In genomic region chr8:119798170-119798964, GRCm38 (mm10) we compare ENCODE assay signal across 8 mouse cellular contexts. TPM values are rescaled to one million over a fixed set of nuclear protein-coding genes. Genes with fewer than 3 reads are reported as not detected.
DNase-seq lines count a peak whose midpoint lies in the region; ATAC-seq and TF ChIP-seq lines count a peak whose summit lies in the region.

No protein-coding gene starts in this region.

- ATAC-seq in heart, postnatal 0 days (ENCODE audit: insufficient read depth, low read depth) = peak; percentile 71; the same call in 1 of the 2 replicates
- peak; percentile 81 for ATAC-seq in lung, embryonic 14.5 days (ENCODE audit: insufficient read depth)
- ATAC-seq in neural tube, embryonic 15.5 days (ENCODE audit: low FRiP score) = peak; percentile 81

- TF ChIP-seq POLR2A in thymus, adult 2 months (IDR thresholded peaks at IDR 0.05; ENCODE audit: control insufficient read depth, extremely low read depth, insufficient read depth, low read length, poor library complexity) = peak; percentile 42; the same call in 1 of the 2 replicates

- TF ChIP-seq CTCF in heart, postnatal 0 days (IDR thresholded peaks at IDR 0.05; ENCODE audit: low read depth) = no peak
- TF ChIP-seq CTCF in lung, embryonic 14.5 days (IDR thresholded peaks at IDR 0.05; ENCODE audit: low read depth) = no peak
- TF ChIP-seq CTCF in thymus, adult 2 months (IDR thresholded peaks at IDR 0.05; ENCODE audit: borderline replicate concordance, control insufficient read depth, extremely low read depth, insufficient read depth, low read length, poor library complexity) = no peak

- no peaks in the 10 kb centered on the region for H3K27me3 ChIP-seq in embryonic facial prominence, embryonic 10.5 days (replicated peaks; ENCODE audit: low read depth, poor library complexity, severe bottlenecking)
- H3K27me3 ChIP-seq in heart, postnatal 0 days (ENCODE audit: control insufficient read depth, insufficient read depth, low read length) = no peaks in the 10 kb centered on the region
- no peaks in the 10 kb centered on the region for H3K27me3 ChIP-seq in lung, embryonic 14.5 days (ENCODE audit: insufficient read depth, low read length)
- H3K27me3 ChIP-seq in neural tube, embryonic 15.5 days (replicated peaks) = no peaks in the 10 kb centered on the region
- H3K27me3 ChIP-seq in thymus, adult 2 months (ENCODE audit: control insufficient read depth, insufficient read depth, low read length) = no peaks in the 10 kb centered on the region; the same call in 1 of the 2 replicates

- H3K4me1 ChIP-seq in embryonic facial prominence, embryonic 10.5 days = peaks cover 64% of the 10 kb centered on the region
- no peaks in the 10 kb centered on the region for H3K4me1 ChIP-seq in heart, postnatal 0 days (ENCODE audit: control insufficient read depth, insufficient read depth)
- peaks cover 5% of the 10 kb centered on the region for H3K4me1 ChIP-seq in lung, embryonic 14.5 days (ENCODE audit: insufficient read depth)
- H3K4me1 ChIP-seq in neural tube, embryonic 15.5 days = peaks cover 30% of the 10 kb centered on the region
- H3K4me1 ChIP-seq in thymus, adult 2 months (replicated peaks; ENCODE audit: control insufficient read depth, insufficient read depth, low read length) = peaks cover 15% of the 10 kb centered on the region

- H3K4me2 ChIP-seq in heart, postnatal 0 days (ENCODE audit: low read depth, low read length) = peak overlapping the region; percentile 31; the same call in 1 of the 2 replicates
- H3K4me2 ChIP-seq in lung, embryonic 14.5 days = peak overlapping the region; percentile 43
- peak overlapping the region; percentile 46 for H3K4me2 ChIP-seq in neural tube, embryonic 15.5 days

- no peaks in the 10 kb centered on the region for H3K36me3 ChIP-seq in embryonic facial prominence, embryonic 10.5 days (replicated peaks)
- H3K36me3 ChIP-seq in heart, postnatal 0 days (replicated peaks; ENCODE audit: control insufficient read depth, insufficient read depth, low read length) = no peaks in the 10 kb centered on the region
- H3K36me3 ChIP-seq in lung, embryonic 14.5 days (ENCODE audit: insufficient read depth) = no peaks in the 10 kb centered on the region
- no peaks in the 10 kb centered on the region for H3K36me3 ChIP-seq in neural tube, embryonic 15.5 days
- no peaks in the 10 kb centered on the region for H3K36me3 ChIP-seq in thymus, adult 2 months (ENCODE audit: control insufficient read depth, insufficient read depth, low read length)

- TF ChIP-seq EP300 in heart, postnatal 0 days (IDR thresholded peaks at IDR 0.05; ENCODE audit: low read depth) = no peak

- H3K9ac ChIP-seq in heart, postnatal 0 days (replicated peaks; ENCODE audit: low read depth, low read length) = no peak overlapping the region
- H3K9ac ChIP-seq in lung, embryonic 14.5 days = no peak overlapping the region
- no peak overlapping the region for H3K9ac ChIP-seq in neural tube, embryonic 15.5 days (replicated peaks)

- WGBS in embryonic facial prominence, embryonic 10.5 days = 11% methylated on average over 15 of the region's 15 CpGs
- 10% methylated on average over 15 of the region's 15 CpGs for WGBS in heart, postnatal 0 days
- 8% methylated on average over 15 of the region's 15 CpGs for WGBS in lung, embryonic 14.5 days
- 4% methylated on average over 15 of the region's 15 CpGs for WGBS in neural tube, embryonic 15.5 days
- 6% methylated on average over 15 of the region's 15 CpGs for WGBS in thymus, adult 2 months

- peak overlapping the region; percentile 82 for H3K27ac ChIP-seq in embryonic facial prominence, embryonic 10.5 days (replicated peaks)
- no peak overlapping the region for H3K27ac ChIP-seq in heart, postnatal 0 days (ENCODE audit: low read depth)
- H3K27ac ChIP-seq in lung, embryonic 14.5 days (ENCODE audit: low read depth) = 0 out of 2 replicates have a peak overlapping the region, but pooled peaks have one; percentile 19
- peak overlapping the region; percentile 82 for H3K27ac ChIP-seq in neural tube, embryonic 15.5 days (replicated peaks)
- peak overlapping the region; percentile 81 for H3K27ac ChIP-seq in thymus, adult 2 months (ENCODE audit: control insufficient read depth, insufficient read depth, low read length)

- peak; percentile 98 for DNase-seq in heart, adult 11 months
- no peak for DNase-seq in heart, adult 8-10 months (ENCODE audit: low spot score)
- peak; percentile 85 for DNase-seq in embryonic facial prominence, embryonic 10.5 days (ENCODE audit: low spot score)
- DNase-seq in heart, postnatal 0 days (ENCODE audit: low spot score) = peak; percentile 46
- peak; percentile 62 to 77 for DNase-seq in kidney, postnatal 36 days
- DNase-seq in lung, embryonic 14.5 days = peak; percentile 68
- peak; percentile 93 for DNase-seq in thymus, adult 2 months

- no peaks in the 10 kb centered on the region for H3K9me3 ChIP-seq in embryonic facial prominence, embryonic 10.5 days
- H3K9me3 ChIP-seq in heart, postnatal 0 days (replicated peaks; ENCODE audit: control insufficient read depth, low read length) = no peaks in the 10 kb centered on the region
- H3K9me3 ChIP-seq in lung, embryonic 14.5 days (ENCODE audit: low read depth, low read length) = no peaks in the 10 kb centered on the region
- no peaks in the 10 kb centered on the region for H3K9me3 ChIP-seq in neural tube, embryonic 15.5 days (replicated peaks)

- peak overlapping the region; percentile 45 for H3K4me3 ChIP-seq in embryonic facial prominence, embryonic 10.5 days
- H3K4me3 ChIP-seq in heart, postnatal 0 days (ENCODE audit: low read depth, low read length) = no peak overlapping the region
- H3K4me3 ChIP-seq in lung, embryonic 14.5 days (ENCODE audit: low read depth, low read length) = no peak overlapping the region
- peak overlapping the region; percentile 14; the same call in 1 of the 2 replicates for H3K4me3 ChIP-seq in neural tube, embryonic 15.5 days (replicated peaks)
- H3K4me3 ChIP-seq in thymus, adult 2 months (ENCODE audit: control insufficient read depth, insufficient read depth, low read length) = peak overlapping the region; percentile 33

RNA-seq across cellular contexts. Expression of gene Tldc1, which starts 20.2 kb away (rescaled TPM):
- total RNA-seq in heart, adult 8-10 months (2022) = 10 to 100 TPM; 11.3 to 14.3 (median 12.1) TPM
- 12.8 and 14.5 TPM in 2 replicates for polyA plus RNA-seq in embryonic facial prominence, embryonic 10.5 days (2016; fragmentation: Nextera tagmentation; extraction: Ambion mirVana)
- 17.7 and 28.6 TPM in 2 replicates for total RNA-seq in heart, postnatal 0 days (2014; rRNA removed; ENCODE audit: low replicate concordance)
- 12.1 and 14.2 TPM in 2 replicates for polyA plus RNA-seq in heart, postnatal 0 days (2015; fragmentation: Nextera tagmentation; extraction: Ambion mirVana)
- 9.7 and 10.3 TPM in 2 replicates for polyA plus RNA-seq in lung, embryonic 14.5 days (2014; fragmentation: Nextera tagmentation; extraction: Ambion mirVana)
- polyA plus RNA-seq in neural tube, embryonic 15.5 days (2015; fragmentation: Nextera tagmentation; extraction: Ambion mirVana) = 10.0 and 12.0 TPM in 2 replicates
- polyA plus RNA-seq in thymus, adult 2 months (2012; rRNA removed) = 13.9 and 14.0 TPM in 2 replicates

RNA-seq across cellular contexts. Expression of gene Cotl1, which starts 42.0 kb away (rescaled TPM):
- 10 to 100 TPM in 3 of 4 experiments, 1 to 10 TPM in 1; 9.6 to 26.9 (median 11.3) TPM for total RNA-seq in heart, adult 8-10 months (2022)
- polyA plus RNA-seq in embryonic facial prominence, embryonic 10.5 days (2016; fragmentation: Nextera tagmentation; extraction: Ambion mirVana) = 137 and 149 TPM in 2 replicates
- 28.3 and 79.5 TPM in 2 replicates for total RNA-seq in heart, postnatal 0 days (2014; rRNA removed; ENCODE audit: low replicate concordance)
- polyA plus RNA-seq in heart, postnatal 0 days (2015; fragmentation: Nextera tagmentation; extraction: Ambion mirVana) = 15.4 and 22.3 TPM in 2 replicates
- 201 and 204 TPM in 2 replicates for polyA plus RNA-seq in lung, embryonic 14.5 days (2014; fragmentation: Nextera tagmentation; extraction: Ambion mirVana)
- 104 and 158 TPM in 2 replicates for polyA plus RNA-seq in neural tube, embryonic 15.5 days (2015; fragmentation: Nextera tagmentation; extraction: Ambion mirVana)
- 428 and 476 TPM in 2 replicates for polyA plus RNA-seq in thymus, adult 2 months (2012; rRNA removed)

Comparison
In these comparisons a context has a peak if more than half of its experiments do, and no peak if none do; other contexts are left out.
1. H3K4me3 ChIP-seq: peak in embryonic facial prominence, embryonic 10.5 days (single experiment), neural tube, embryonic 15.5 days (single experiment) and thymus, adult 2 months (single experiment); none in heart, postnatal 0 days (single experiment) and lung, embryonic 14.5 days (single experiment).
2. Peak in every context shown above with its lines, with median percentiles within 50 percentile points of each other: ATAC-seq and H3K4me2 ChIP-seq.